10 mouse cellular contexts compared by ENCODE assay signal in the genomic region with DNA sequence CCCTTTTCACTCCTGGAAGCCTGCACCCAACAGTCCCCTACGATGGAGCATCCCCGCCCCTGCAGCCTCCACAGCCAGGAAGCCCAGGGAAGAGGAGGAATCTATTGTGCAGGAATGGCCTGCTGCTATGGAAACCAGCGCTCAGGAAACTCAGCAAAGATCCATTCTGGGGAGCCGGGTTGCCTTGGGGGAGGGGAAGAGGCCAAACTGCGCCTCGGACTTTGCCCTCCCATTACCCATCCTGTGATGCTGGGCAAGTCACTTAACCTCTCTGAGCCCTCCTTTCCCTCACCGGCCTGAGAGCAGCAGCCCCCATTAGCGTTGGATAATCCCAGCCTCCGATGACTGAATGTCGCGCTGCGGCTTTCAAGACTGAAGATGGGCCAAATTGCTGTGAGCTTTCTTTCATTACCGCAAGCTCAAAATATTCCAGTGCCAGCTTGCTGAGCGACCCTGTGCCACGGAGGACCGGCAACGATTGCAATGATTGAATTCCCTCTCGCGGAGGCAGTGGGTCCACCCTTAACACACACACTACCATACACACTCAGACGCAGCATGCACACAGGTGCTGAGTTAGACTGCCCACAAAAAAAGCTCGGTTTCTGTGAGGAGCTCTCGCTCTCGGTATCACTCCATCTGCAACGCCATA. TPM values are rescaled to one million over a fixed set of nuclear protein-coding genes. Genes with fewer than 3 reads are reported as not detected.
DNase-seq lines count a peak whose midpoint lies in the region; ATAC-seq and TF ChIP-seq lines count a peak whose summit lies in the region.
"Had no signal": no experiment of that assay in that cellular context is flagged by ENCODE, and none has a peak within 500 bp of the region (broad histone marks: within the 10 kb centered on the region; RNA-seq: fewer than 3 reads in every experiment).

No protein-coding gene starts in this region.

- H3K9me3 ChIP-seq in neural tube, embryonic 14.5 days (ENCODE audit: control insufficient read depth, low read length) = no peaks in the 10 kb centered on the region

- peak overlapping the region; percentile 95 for H3K27ac ChIP-seq in left cerebral cortex, adult 2 months
- peak overlapping the region; percentile 50 for H3K27ac ChIP-seq in neural tube, embryonic 14.5 days (ENCODE audit: low read depth, low read length)

- H3K4me1 ChIP-seq in neural tube, embryonic 14.5 days (ENCODE audit: control insufficient read depth, insufficient read depth, low read length) = peaks cover 13% of the 10 kb centered on the region

- H3K9ac ChIP-seq in neural tube, embryonic 14.5 days (replicated peaks; ENCODE audit: low read depth, low read length) = peak overlapping the region; percentile 41

- no peaks in the 10 kb centered on the region for H3K36me3 ChIP-seq in neural tube, embryonic 14.5 days (ENCODE audit: control insufficient read depth, insufficient read depth, low read length)

- H3K4me2 ChIP-seq in neural tube, embryonic 14.5 days (ENCODE audit: low read depth, low read length) = peak overlapping the region; percentile 51

- intact Hi-C loops in left cerebral cortex, adult 2 months (cut with DNase I) = loop anchor here (1.0 kb wide), 1 partner anchor 19 kb away; no protein-coding TSS in a partner anchor

- no peaks in the 10 kb centered on the region for H3K27me3 ChIP-seq in neural tube, embryonic 14.5 days (ENCODE audit: control insufficient read depth, insufficient read depth, low read length)

- ATAC-seq in neural tube, embryonic 14.5 days (ENCODE audit: low read depth) = peak; percentile 88
- ATAC-seq in activated CD4-positive, CD25-positive, alpha-beta regulatory T cell, adult 4 months = no peak

- DNase-seq in adrenal gland, postnatal 14 days = peak; percentile 48
- no peak for DNase-seq in adrenal gland, postnatal 25 days
- DNase-seq in ZHBTc4 (ENCODE audit: low read depth, low spot score) = peak; percentile 74
- peak; percentile 58 to 65 for DNase-seq in frontal cortex, postnatal 14 days (ENCODE audit: low spot score in 2 of 2)
- peak; percentile 70 to 78 for DNase-seq in left cerebral cortex, adult 2 months (ENCODE audit: extremely low spot score in 1 of 2, low spot score in 2 of 2)
- DNase-seq in gastrocnemius, postnatal 4 days (ENCODE audit: low spot score in 2 of 2) = no peak

- H3K4me3 ChIP-seq in left cerebral cortex, adult 2 months = peak overlapping the region; percentile 28
- peak overlapping the region; percentile 21 for H3K4me3 ChIP-seq in neural tube, embryonic 14.5 days (ENCODE audit: low read depth, low read length)
- H3K4me3 ChIP-seq: myocyte had no signal

- TF ChIP-seq CTCF in left cerebral cortex, adult 2 months (IDR thresholded peaks at IDR 0.05) = no peak

- WGBS in neural tube, embryonic 14.5 days = 6% methylated on average over 24 of the region's 24 CpGs

RNA-seq across cellular contexts. Expression of a gene that starts 18.1 kb away (rescaled TPM):
- total RNA-seq in adrenal gland, postnatal 14 days (2021) = 39.9 and 47.4 TPM in 2 replicates
- 46.7 and 58.4 TPM in 2 replicates for total RNA-seq in adrenal gland, postnatal 25 days (2021)
- 100 to 1,000 TPM; 375 to 384 TPM for total RNA-seq in left cerebral cortex, adult 2 months (2021)
- 36.4 and 39.8 TPM in 2 replicates for polyA plus RNA-seq in neural tube, embryonic 14.5 days (2014; fragmentation: Nextera tagmentation; extraction: Ambion mirVana)
- total RNA-seq in gastrocnemius, postnatal 4 days (2021) = 10 to 100 TPM; 43.1 to 46.2 TPM
- polyA plus RNA-seq in activated CD4-positive, CD25-positive, alpha-beta regulatory T cell, adult 4 months (2017; shearing (Covaris generic)) = under 1 TPM in 1 of 2 experiments, not detected in 1; 0.16 TPM

RNA-seq across cellular contexts. Expression of a gene that starts 38.1 kb away (rescaled TPM):
- total RNA-seq in adrenal gland, postnatal 14 days (2021) = not detected in 2 replicates
- total RNA-seq in adrenal gland, postnatal 25 days (2021) = not detected in 2 replicates
- total RNA-seq in left cerebral cortex, adult 2 months (2021) = 1 to 10 TPM in 1 of 2 experiments, under 1 TPM in 1; 0.47 to 1.3 TPM
- polyA plus RNA-seq in neural tube, embryonic 14.5 days (2014; fragmentation: Nextera tagmentation; extraction: Ambion mirVana) = not detected in 2 replicates
- total RNA-seq in gastrocnemius, postnatal 4 days (2021) = under 1 TPM in 1 of 2 experiments, not detected in 1; 0.18 TPM
- polyA plus RNA-seq in activated CD4-positive, CD25-positive, alpha-beta regulatory T cell, adult 4 months (2017; shearing (Covaris generic)) = not detected
- total RNA-seq: common myeloid progenitor, adult 5-6 weeks had no signal
- polyA plus RNA-seq: myocyte had no signal

Comparison
In these comparisons a context has a peak if more than half of its experiments do, and no peak if none do; other contexts are left out.
1. DNase-seq: peak in adrenal gland, postnatal 14 days (single experiment), ZHBTc4 (single experiment), frontal cortex, postnatal 14 days (2 of 2) and left cerebral cortex, adult 2 months (2 of 2); none in adrenal gland, postnatal 25 days (single experiment) and gastrocnemius, postnatal 4 days (0 of 2).